Mouse (Mus musculus) thymus, adult 2 months (tissue): ENCODE measurements around the gene Fam163b.

Source experiments
- CTCF ChIP-seq: fragments of 200-500 bp; IDR thresholded peaks from 2 replicates; pipeline ENCODE4 v1.5.1; 2012; ENCODE audit warnings: mild to moderate bottlenecking, control low read depth, low read length, moderate library complexity, borderline replicate concordance; ENCODE audit not compliant: control insufficient read depth, poor library complexity, insufficient read depth; ENCODE audit errors: extremely low read depth
- POLR2A ChIP-seq: fragments of 200-500 bp; IDR thresholded peaks from 2 replicates; pipeline ENCODE4 v1.6.1; 2012; ENCODE audit warnings: mild to moderate bottlenecking, low read length, control low read depth, moderate library complexity; ENCODE audit not compliant: control insufficient read depth, poor library complexity, insufficient read depth; ENCODE audit errors: extremely low read depth

GRCm38 (mm10) chr2:27156596-27156995, 14.3 kb upstream of the Fam163b start:
- TF ChIP-seq CTCF: no peak
- TF ChIP-seq POLR2A: no peak
